Mouse (Mus musculus): ENCODE results near the gene Rassf9. TPM values are rescaled to one million over a fixed set of nuclear protein-coding genes. Genes with fewer than 3 reads are reported as not detected.

Rassf9 gene
- total RNA-seq (2023): not detected

DNA sequence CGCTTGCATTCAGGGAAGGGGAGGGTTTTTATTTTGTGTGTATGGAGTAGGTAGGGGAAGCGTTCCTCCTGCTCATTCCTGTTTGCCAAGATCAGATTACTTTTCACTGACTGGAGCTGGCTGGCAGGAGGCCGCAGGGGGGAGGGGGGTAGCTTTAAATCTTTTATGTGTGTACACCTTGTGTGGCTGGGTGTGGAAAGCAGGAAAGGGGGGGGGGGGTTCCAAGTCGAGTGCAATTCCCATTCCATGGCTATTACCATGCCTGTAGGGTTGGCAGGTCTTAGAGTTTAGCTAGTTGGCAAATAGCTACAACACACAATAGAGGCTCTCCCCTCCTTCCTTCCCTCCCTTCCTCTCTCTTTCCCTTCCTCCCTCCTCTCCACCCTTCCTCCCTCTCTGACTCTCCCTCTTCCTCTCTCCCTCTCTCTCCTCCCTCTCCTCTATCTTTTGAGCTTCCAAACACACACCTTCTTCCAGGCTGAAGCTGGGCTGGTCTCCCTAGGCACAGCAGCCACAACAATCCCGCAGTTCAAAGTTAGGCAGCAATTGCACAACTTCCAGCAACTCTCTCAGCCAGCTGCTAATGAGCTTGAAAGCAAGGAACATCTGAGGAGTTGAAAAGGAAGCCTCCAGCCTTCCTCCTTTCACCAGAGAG lies at the start of gene Rassf9:
Gene Rassf9, plus strand, starts transcription at position 416 of the 655 bp plus-strand sequence.

DNA sequence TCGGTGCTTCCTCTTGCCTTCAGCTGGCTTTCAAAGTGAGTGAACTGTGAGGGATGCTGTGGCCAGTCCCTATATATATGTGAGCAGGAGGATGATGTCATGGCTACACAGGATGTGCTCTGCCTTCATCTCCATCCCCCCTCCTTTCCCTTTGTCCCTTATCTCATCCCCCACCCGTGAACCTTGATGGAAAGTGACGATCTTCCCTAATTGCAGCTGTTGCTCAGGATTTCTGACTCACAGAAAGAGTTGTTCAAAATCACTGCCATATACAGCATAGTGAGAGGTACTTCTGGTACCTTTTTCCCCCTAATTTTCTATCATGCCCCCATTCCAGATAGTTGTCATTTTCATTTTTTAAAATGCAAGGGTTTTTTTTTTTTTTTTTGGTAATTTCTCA lies 21.6 kb upstream of the Rassf9 start, which contains the start of gene Nts:
Gene Nts, minus strand, starts transcription at position 101 of the 400 bp plus-strand sequence.

Other genes starting within 250 kb of the Rassf9 start
- gene Nts, start 21.7 kb upstream of the Rassf9 start, total RNA-seq (2023): not detected